Mouse (Mus musculus) ES-Bruce4 (cell line): ENCODE results near the gene Por.

Experiments
- CTCF ChIP-seq: IDR thresholded peaks from one replicate; pipeline ENCODE4 v1.8.1; 2011; ENCODE audit warnings: low read depth, low read length
- EP300 ChIP-seq: IDR thresholded peaks from 2 replicates; pipeline ENCODE4 v1.6.1; 2011; ENCODE audit warnings: low read depth, low read length; ENCODE audit not compliant: insufficient read depth

GRCm38 (mm10) chr5:135730278-135730677 is 60.4 kb downstream of the Por start:
- TF ChIP-seq EP300 (no peak), CTCF (no peak)
